Mouse (Mus musculus): ENCODE measurements around the gene Gpm6b. TPM values are rescaled to one million over a fixed set of nuclear protein-coding genes. Genes with fewer than 3 reads are reported as not detected.
A peak's percentile ranks its signal among the peaks of the same experiment; 100 is the strongest.

The Gpm6b gene
- polyA plus RNA-seq (2014; fragmentation: Nextera tagmentation; extraction: Ambion mirVana): 8.0 and 12.4 TPM in 2 replicates

DNA sequence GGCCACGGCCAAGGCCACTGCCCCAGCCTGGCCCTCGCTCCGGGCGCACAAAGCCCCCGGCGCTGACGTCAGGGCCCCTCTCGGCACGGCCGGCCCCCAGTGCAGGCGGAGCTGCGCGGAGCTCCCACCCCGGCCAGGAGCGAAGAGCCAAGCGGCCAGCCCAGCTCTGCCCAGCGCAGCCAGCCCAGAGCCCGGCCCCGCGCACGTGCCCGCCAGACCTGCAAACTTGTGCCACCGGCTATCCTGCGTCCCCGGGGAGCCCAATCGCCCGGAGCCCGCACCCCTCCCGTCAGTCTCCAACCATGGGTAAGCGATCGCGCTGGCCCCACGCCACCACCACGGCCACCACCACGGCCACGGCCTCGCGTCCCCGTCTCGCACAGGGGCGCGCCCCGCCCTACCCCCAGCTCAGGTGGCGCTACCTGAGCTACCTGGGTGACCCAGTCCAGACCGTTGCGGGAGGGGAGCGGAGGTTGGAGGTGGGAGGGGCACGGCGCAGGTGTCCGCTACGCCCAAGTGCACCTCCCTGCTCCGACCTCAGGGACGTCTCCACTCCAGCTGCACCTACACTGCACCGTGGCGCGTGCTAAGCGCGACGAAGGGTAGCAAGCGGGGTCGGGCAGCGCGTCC is at the start of gene Gpm6b:
Gpm6b (plus strand) TSS at position 81 of the 630 bp plus-strand sequence.
- WGBS: 33% methylated on average over 61 of the region's 63 CpGs
- H3K4me1 ChIP-seq (ENCODE audit: control insufficient read depth, insufficient read depth, low read length): no peaks in the 10 kb centered on the region
- no peak within 1 kb of the TSS for H3K27ac ChIP-seq (replicated peaks; ENCODE audit: low read depth, low read length)
- peaks cover 14% of the 10 kb centered on the region for H3K27me3 ChIP-seq (ENCODE audit: control insufficient read depth, insufficient read depth, low read length)
- H3K9me3 ChIP-seq (ENCODE audit: control insufficient read depth, low read length): no peaks in the 10 kb centered on the region
- H3K4me3 ChIP-seq (ENCODE audit: low read depth, low read length): peak within 1 kb of the TSS; percentile 48
- ATAC-seq (ENCODE audit: insufficient number of reproducible peaks, low FRiP score, low TSS enrichment, low read depth) (peak; percentile 88), DNase-seq (ENCODE audit: low spot score) (peak; percentile 57)
- peak within 1 kb of the TSS; percentile 47 for H3K9ac ChIP-seq (ENCODE audit: low read length)
- H3K4me2 ChIP-seq (ENCODE audit: low read depth, severe bottlenecking): peak within 1 kb of the TSS; percentile 86
- H3K36me3 ChIP-seq (ENCODE audit: control insufficient read depth, insufficient read depth, low read length): no peaks in the 10 kb centered on the region

DNA sequence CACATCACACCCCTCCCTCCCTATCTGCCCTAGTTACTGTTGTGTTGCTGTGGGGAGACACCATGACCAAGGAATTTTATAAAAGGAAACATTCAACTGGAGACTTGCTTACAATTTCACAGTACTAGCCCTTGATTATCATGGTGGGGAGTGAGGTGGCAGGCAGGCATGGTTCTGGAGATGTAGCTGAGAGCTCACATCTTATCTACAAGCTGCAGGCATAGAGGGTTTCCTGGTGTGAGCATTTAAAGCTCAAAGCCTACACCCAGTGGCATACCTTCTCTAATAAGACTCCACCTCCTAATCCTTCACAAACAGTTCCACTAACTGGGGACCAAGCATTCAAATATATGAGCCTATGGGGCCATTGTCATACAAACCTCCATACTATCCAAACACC is 42.4 kb upstream of the Gpm6b start:
- Histone ChIP-seq H3K27ac (replicated peaks; ENCODE audit: low read depth, low read length) (no peak overlapping the region), H3K36me3 (ENCODE audit: control insufficient read depth, insufficient read depth, low read length) (no peaks in the 10 kb centered on the region), H3K4me2 (ENCODE audit: low read depth, severe bottlenecking) (no peak overlapping the region), H3K4me3 (ENCODE audit: low read depth, low read length) (no peak overlapping the region), H3K9ac (ENCODE audit: low read length) (no peak overlapping the region), H3K9me3 (ENCODE audit: control insufficient read depth, low read length) (no peaks in the 10 kb centered on the region), H3K4me1 (ENCODE audit: control insufficient read depth, insufficient read depth, low read length) (no peaks in the 10 kb centered on the region), H3K27me3 (ENCODE audit: control insufficient read depth, insufficient read depth, low read length) (no peaks in the 10 kb centered on the region)
- ATAC-seq (ENCODE audit: insufficient number of reproducible peaks, low FRiP score, low TSS enrichment, low read depth) (no peak), DNase-seq (ENCODE audit: low spot score) (no peak)

DNA sequence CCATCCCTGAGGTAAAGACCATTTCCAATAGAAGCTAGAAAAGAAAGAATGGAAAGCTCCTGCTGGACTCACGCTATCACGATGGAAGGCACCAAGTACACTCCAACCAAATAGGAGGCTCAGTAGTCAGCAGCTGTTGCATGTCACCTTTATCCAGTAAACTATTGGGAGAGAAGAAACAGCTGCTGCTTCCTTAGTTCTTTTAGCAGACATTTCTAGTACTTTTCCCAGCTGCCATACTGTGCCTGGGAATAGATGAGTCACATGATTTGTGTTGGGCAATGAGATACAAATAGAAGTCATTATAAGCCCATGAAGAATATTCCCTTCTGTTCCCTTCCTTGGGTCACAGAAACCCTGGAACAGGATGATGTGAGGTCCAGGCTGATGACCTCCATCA is 40.4 kb upstream of the Gpm6b start:
- Histone ChIP-seq H3K36me3 (ENCODE audit: control insufficient read depth, insufficient read depth, low read length) (no peaks in the 10 kb centered on the region), H3K4me1 (ENCODE audit: control insufficient read depth, insufficient read depth, low read length) (no peaks in the 10 kb centered on the region), H3K4me2 (ENCODE audit: low read depth, severe bottlenecking) (no peak overlapping the region), H3K27me3 (ENCODE audit: control insufficient read depth, insufficient read depth, low read length) (no peaks in the 10 kb centered on the region), H3K9me3 (ENCODE audit: control insufficient read depth, low read length) (no peaks in the 10 kb centered on the region; the same call in 1 of the 2 replicates), H3K9ac (ENCODE audit: low read length) (no peak overlapping the region), H3K4me3 (ENCODE audit: low read depth, low read length) (no peak overlapping the region), H3K27ac (replicated peaks; ENCODE audit: low read depth, low read length) (no peak overlapping the region)
- 91% methylated on average over 2 of the region's 2 CpGs for WGBS
- no peak for ATAC-seq (ENCODE audit: insufficient number of reproducible peaks, low FRiP score, low TSS enrichment, low read depth)
- DNase-seq (ENCODE audit: low spot score): no peak

DNA sequence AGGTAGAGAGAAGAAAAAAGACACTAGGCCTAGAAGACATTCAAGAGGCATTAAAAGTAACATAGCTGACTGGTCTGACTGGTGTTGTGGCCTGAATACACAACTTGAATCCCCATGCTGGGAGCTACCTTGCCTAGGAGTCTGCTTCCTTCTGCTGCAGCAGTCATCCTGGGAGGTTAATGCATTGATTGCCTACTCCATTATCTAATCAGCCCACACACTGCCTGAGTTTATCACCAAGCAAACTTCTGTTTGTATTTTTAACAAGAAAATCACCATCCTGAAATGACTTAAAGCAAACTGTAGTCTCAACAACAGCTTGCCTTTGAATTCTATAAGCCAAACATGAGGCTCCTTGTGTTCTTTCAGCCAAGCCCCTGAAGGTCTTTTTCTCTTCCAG is 38.9 kb upstream of the Gpm6b start:
- H3K27me3 ChIP-seq (ENCODE audit: control insufficient read depth, insufficient read depth, low read length): no peaks in the 10 kb centered on the region

DNA sequence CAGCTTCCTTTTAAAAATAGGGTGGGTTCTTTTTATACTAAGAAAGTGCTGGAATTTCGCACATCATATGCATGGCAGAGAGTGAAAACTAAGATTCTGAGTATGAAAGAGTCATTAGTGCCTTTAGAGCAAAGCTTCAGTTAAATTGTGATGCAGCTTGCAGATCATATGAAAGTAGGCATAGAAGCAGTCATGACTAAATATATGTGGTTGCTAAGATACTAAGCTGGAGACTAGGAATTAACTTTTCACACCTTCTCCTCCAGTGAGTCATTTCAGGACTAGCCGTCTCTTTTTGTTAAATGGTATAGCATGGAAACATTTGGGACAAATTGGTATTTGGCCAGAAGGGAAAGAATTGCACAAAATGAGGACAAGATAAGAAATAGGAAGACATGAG is 24.1 kb upstream of the Gpm6b start:
- ATAC-seq (ENCODE audit: insufficient number of reproducible peaks, low FRiP score, low TSS enrichment, low read depth): no peak
- Histone ChIP-seq H3K27ac (replicated peaks; ENCODE audit: low read depth, low read length) (no peak overlapping the region), H3K4me1 (ENCODE audit: control insufficient read depth, insufficient read depth, low read length) (no peaks in the 10 kb centered on the region), H3K27me3 (ENCODE audit: control insufficient read depth, insufficient read depth, low read length) (0 out of 2 replicates have a peak, but pooled peaks cover 2% of the 10 kb centered on the region), H3K36me3 (ENCODE audit: control insufficient read depth, insufficient read depth, low read length) (no peaks in the 10 kb centered on the region), H3K4me2 (ENCODE audit: low read depth, severe bottlenecking) (no peak overlapping the region), H3K4me3 (ENCODE audit: low read depth, low read length) (no peak overlapping the region), H3K9ac (ENCODE audit: low read length) (no peak overlapping the region), H3K9me3 (ENCODE audit: control insufficient read depth, low read length) (no peaks in the 10 kb centered on the region)
- DNase-seq (ENCODE audit: low spot score): no peak
- 83% methylated on average over 2 of the region's 2 CpGs for WGBS

More for the DNA sequence above, 38.9 kb upstream of the Gpm6b start:
- no peaks in the 10 kb centered on the region; the same call in 1 of the 2 replicates for H3K9me3 ChIP-seq (ENCODE audit: control insufficient read depth, low read length)
- no peaks in the 10 kb centered on the region for H3K36me3 ChIP-seq (ENCODE audit: control insufficient read depth, insufficient read depth, low read length)
- no peak overlapping the region for H3K4me2 ChIP-seq (ENCODE audit: low read depth, severe bottlenecking)
- DNase-seq (ENCODE audit: low spot score): no peak
- no peak overlapping the region for H3K4me3 ChIP-seq (ENCODE audit: low read depth, low read length)
- no peak overlapping the region for H3K9ac ChIP-seq (ENCODE audit: low read length)
- H3K4me1 ChIP-seq (ENCODE audit: control insufficient read depth, insufficient read depth, low read length): no peaks in the 10 kb centered on the region
- no peak overlapping the region for H3K27ac ChIP-seq (replicated peaks; ENCODE audit: low read depth, low read length)
- ATAC-seq (ENCODE audit: insufficient number of reproducible peaks, low FRiP score, low TSS enrichment, low read depth): no peak

DNA sequence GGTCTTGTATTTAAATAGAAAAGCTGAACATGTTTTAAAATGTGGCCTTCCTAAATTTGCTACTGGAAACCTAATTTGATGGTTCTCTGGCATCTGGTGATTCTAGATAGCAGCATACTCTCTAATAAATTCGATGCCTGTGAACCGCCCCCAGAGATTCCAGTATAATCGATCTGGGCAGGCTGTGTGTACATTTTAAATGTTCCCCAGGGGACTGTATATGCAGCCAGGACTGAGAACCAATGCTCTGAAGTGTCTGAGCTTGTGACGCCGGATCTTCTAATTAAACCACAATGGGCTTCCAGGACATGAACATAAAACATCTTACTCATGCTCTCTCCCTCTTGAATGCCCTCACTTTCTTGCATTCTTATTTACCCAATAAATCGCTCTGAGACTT is 22.5 kb upstream of the Gpm6b start:
- H3K9ac ChIP-seq (ENCODE audit: low read length): no peak overlapping the region
- no peak overlapping the region for H3K4me2 ChIP-seq (ENCODE audit: low read depth, severe bottlenecking)
- no peak for ATAC-seq (ENCODE audit: insufficient number of reproducible peaks, low FRiP score, low TSS enrichment, low read depth)
- H3K4me3 ChIP-seq (ENCODE audit: low read depth, low read length): no peak overlapping the region
- 0 out of 2 replicates have a peak, but pooled peaks cover 2% of the 10 kb centered on the region for H3K27me3 ChIP-seq (ENCODE audit: control insufficient read depth, insufficient read depth, low read length)
- no peak for DNase-seq (ENCODE audit: low spot score)
- 77% methylated on average over 6 of the region's 6 CpGs for WGBS
- H3K36me3 ChIP-seq (ENCODE audit: control insufficient read depth, insufficient read depth, low read length): no peaks in the 10 kb centered on the region
- no peaks in the 10 kb centered on the region for H3K4me1 ChIP-seq (ENCODE audit: control insufficient read depth, insufficient read depth, low read length)
- H3K9me3 ChIP-seq (ENCODE audit: control insufficient read depth, low read length): no peaks in the 10 kb centered on the region
- H3K27ac ChIP-seq (replicated peaks; ENCODE audit: low read depth, low read length): no peak overlapping the region

DNA sequence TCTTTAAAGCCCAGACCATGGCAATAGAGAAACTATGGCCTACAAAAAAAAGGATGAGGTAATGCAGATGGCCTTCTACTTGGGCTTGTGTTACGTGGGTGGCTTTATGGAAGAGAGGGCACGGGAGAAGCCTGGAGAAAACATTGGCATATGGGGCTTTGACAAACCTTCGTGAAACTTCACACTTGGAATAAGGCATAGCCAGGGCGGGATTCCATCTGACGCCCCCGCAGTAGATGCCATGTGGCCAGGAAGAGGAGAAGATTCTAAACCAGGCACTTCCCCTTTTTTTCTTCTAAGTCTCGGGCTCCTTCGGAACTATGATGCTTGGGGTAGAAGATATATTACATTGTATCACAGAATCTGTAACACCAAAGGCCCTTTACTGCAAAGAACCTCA is 22.0 kb upstream of the Gpm6b start:
- Histone ChIP-seq H3K9ac (ENCODE audit: low read length) (no peak overlapping the region), H3K27ac (replicated peaks; ENCODE audit: low read depth, low read length) (no peak overlapping the region), H3K9me3 (ENCODE audit: control insufficient read depth, low read length) (no peaks in the 10 kb centered on the region), H3K4me1 (ENCODE audit: control insufficient read depth, insufficient read depth, low read length) (no peaks in the 10 kb centered on the region), H3K4me2 (ENCODE audit: low read depth, severe bottlenecking) (no peak overlapping the region), H3K36me3 (ENCODE audit: control insufficient read depth, insufficient read depth, low read length) (no peaks in the 10 kb centered on the region), H3K4me3 (ENCODE audit: low read depth, low read length) (no peak overlapping the region), H3K27me3 (ENCODE audit: control insufficient read depth, insufficient read depth, low read length) (0 out of 2 replicates have a peak, but pooled peaks cover 2% of the 10 kb centered on the region)
- DNase-seq (ENCODE audit: low spot score) (no peak), ATAC-seq (ENCODE audit: insufficient number of reproducible peaks, low FRiP score, low TSS enrichment, low read depth) (no peak)
- 86% methylated on average over 8 of the region's 8 CpGs for WGBS

DNA sequence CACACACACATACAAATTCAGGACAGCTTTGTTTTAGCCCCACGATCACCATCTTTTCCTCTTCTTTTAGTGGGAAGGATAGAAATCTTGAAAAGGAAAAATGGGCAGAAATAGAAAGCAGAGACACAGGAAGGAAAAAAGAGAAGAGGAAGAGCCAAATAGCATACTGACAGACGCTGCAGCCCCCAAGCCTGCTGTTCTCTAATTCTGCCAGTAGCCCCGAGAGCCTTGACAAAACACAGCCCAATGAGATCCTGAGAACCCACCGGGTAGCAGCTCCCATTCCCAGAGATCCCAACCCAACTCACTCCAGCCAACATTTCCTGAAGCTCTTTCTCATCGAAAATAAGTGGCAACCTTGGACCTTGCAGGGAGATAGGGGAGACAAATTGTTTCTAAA is 19.4 kb upstream of the Gpm6b start:
- no peak for ATAC-seq (ENCODE audit: insufficient number of reproducible peaks, low FRiP score, low TSS enrichment, low read depth)
- no peak overlapping the region for H3K4me3 ChIP-seq (ENCODE audit: low read depth, low read length)
- WGBS: 61% methylated on average over 5 of the region's 5 CpGs
- H3K9me3 ChIP-seq (ENCODE audit: control insufficient read depth, low read length): no peaks in the 10 kb centered on the region
- no peak overlapping the region for H3K4me2 ChIP-seq (ENCODE audit: low read depth, severe bottlenecking)
- H3K27ac ChIP-seq (replicated peaks; ENCODE audit: low read depth, low read length): no peak overlapping the region
- DNase-seq (ENCODE audit: low spot score): no peak
- H3K27me3 ChIP-seq (ENCODE audit: control insufficient read depth, insufficient read depth, low read length): no peaks in the 10 kb centered on the region
- H3K9ac ChIP-seq (ENCODE audit: low read length): no peak overlapping the region
- no peaks in the 10 kb centered on the region for H3K4me1 ChIP-seq (ENCODE audit: control insufficient read depth, insufficient read depth, low read length)
- no peaks in the 10 kb centered on the region for H3K36me3 ChIP-seq (ENCODE audit: control insufficient read depth, insufficient read depth, low read length)

DNA sequence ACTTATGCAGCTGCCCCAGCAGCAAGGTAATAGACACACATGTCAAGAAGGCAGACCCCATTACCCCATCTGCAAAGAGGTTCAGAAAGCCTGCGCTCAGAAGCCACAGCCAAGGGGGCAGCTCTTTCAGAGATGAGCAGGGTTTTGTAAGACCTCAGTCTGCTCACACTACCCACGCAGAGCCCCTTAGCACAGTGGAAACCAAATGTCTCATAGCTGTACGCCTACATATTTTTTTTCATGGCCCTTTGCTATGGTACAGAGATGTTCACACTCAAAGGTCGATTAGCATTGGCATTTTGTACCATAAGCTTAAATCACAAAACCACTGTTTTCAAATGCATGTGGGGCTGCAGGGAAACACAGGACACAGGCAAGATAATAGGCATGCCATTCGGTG is 11.9 kb upstream of the Gpm6b start:
- H3K27me3 ChIP-seq (ENCODE audit: control insufficient read depth, insufficient read depth, low read length): 0 out of 2 replicates have a peak, but pooled peaks cover 5% of the 10 kb centered on the region
- no peak for ATAC-seq (ENCODE audit: insufficient number of reproducible peaks, low FRiP score, low TSS enrichment, low read depth)
- no peak overlapping the region for H3K9ac ChIP-seq (ENCODE audit: low read length)
- H3K36me3 ChIP-seq (ENCODE audit: control insufficient read depth, insufficient read depth, low read length): no peaks in the 10 kb centered on the region
- no peaks in the 10 kb centered on the region for H3K9me3 ChIP-seq (ENCODE audit: control insufficient read depth, low read length)
- WGBS: 89% methylated on average over 5 of the region's 5 CpGs
- H3K27ac ChIP-seq (replicated peaks; ENCODE audit: low read depth, low read length): no peak overlapping the region
- DNase-seq (ENCODE audit: low spot score): no peak
- H3K4me3 ChIP-seq (ENCODE audit: low read depth, low read length): no peak overlapping the region
- H3K4me2 ChIP-seq (ENCODE audit: low read depth, severe bottlenecking): no peak overlapping the region
- no peaks in the 10 kb centered on the region for H3K4me1 ChIP-seq (ENCODE audit: control insufficient read depth, insufficient read depth, low read length)
